Mouse (Mus musculus) hindbrain, embryonic 13.5 days (tissue): ENCODE data around the gene Rps21. TPM values are rescaled to one million over a fixed set of nuclear protein-coding genes. Genes with fewer than 3 reads are reported as not detected.

Experiments used
- ATAC-seq: fragments of 200-750 bp; cut with Nextera tagmentation; 2 replicates; pipeline ENCODE4 v1.8.0; 2017; ENCODE audit warnings: moderate TSS enrichment; ENCODE audit not compliant: low FRiP score
- H3K27ac ChIP-seq: fragments of 300-500 bp; sonication (generic); 2 replicates; pipeline ENCODE4 v1.5.1; 2015; ENCODE audit warnings: inconsistent platforms, mild to moderate bottlenecking, moderate library complexity
- H3K27me3 ChIP-seq: fragments of 300-500 bp; sonication (generic); 2 replicates; pipeline ENCODE4 v1.6.1; 2015; ENCODE audit warnings: mild to moderate bottlenecking, inconsistent platforms
- H3K36me3 ChIP-seq: fragments of 300-500 bp; sonication (generic); 2 replicates; pipeline ENCODE4 v1.6.1; 2015; ENCODE audit warnings: mild to moderate bottlenecking, inconsistent platforms
- H3K4me1 ChIP-seq: fragments of 300-500 bp; sonication (generic); replicated peaks from 2 replicates; pipeline ENCODE4 v1.6.1; 2015; ENCODE audit warnings: inconsistent platforms
- H3K4me2 ChIP-seq: fragments of 300-500 bp; sonication (generic); 2 replicates; pipeline ENCODE4 v1.6.1; 2015; ENCODE audit warnings: inconsistent platforms, mild to moderate bottlenecking, moderate library complexity
- H3K4me3 ChIP-seq: fragments of 300-500 bp; sonication (generic); 2 replicates; pipeline ENCODE4 v1.5.1; 2015; ENCODE audit warnings: mild to moderate bottlenecking, inconsistent platforms
- H3K9ac ChIP-seq: fragments of 300-500 bp; sonication (generic); 2 replicates; pipeline ENCODE4 v1.6.1; 2015; ENCODE audit warnings: mild to moderate bottlenecking, inconsistent platforms
- H3K9me3 ChIP-seq: fragments of 300-500 bp; sonication (generic); 2 replicates; pipeline ENCODE4 v1.6.1; 2016; ENCODE audit warnings: inconsistent platforms
- WGBS: fragments of 180-500 bp; shearing (Covaris S2); methylation state at CpG from one replicate; pipeline ENCODE4 v1.1.7; 2015; 5-methylcytosine and 5-hydroxymethylcytosine counted together
- microRNA-seq: library from miRNA; unstranded; fragments of <30 nt; microRNA quantifications from one replicate; pipeline ENCODE4, GENCODE M21; 2016
- polyA plus RNA-seq: library from polyadenylated mRNA; unstranded; fragments of >200 nt; fragmentation: Nextera tagmentation; extraction: Ambion mirVana; gene quantifications from 2 replicates; pipeline ENCODE4 v1.2.1, GENCODE M21; 2015

The Rps21 gene
- polyA plus RNA-seq, 1 experiment from 2014 or later, result 445 TPM

DNA sequence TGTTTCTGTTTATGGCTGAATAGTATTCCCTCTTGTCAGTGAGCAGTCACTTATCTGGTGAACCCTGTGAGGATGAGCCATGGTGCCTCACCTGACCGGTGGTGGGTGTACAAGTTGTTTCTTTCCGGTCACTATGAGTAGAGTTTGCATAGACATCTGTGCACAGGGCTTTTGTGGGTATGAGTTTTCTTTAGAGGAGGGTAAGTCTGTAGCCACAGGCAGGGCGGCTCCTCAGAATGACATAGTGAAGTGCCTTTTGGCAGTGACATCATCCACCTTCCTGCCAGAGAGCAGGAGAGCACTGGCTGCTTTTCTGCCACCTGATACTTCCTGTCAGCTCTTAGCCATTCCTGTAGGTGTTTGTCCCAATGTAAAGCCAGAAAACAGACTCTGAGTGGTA is 48.3 kb downstream of the Rps21 start:
- no peak for ATAC-seq
- Histone ChIP-seq H3K9ac (no peak overlapping the region), H3K4me1 (no peaks in the 10 kb centered on the region), H3K9me3 (no peaks in the 10 kb centered on the region), H3K27ac (no peak overlapping the region), H3K27me3 (no peaks in the 10 kb centered on the region), H3K4me2 (no peak overlapping the region), H3K4me3 (no peak overlapping the region), H3K36me3 (no peaks in the 10 kb centered on the region)
- WGBS, result 92% methylated on average over 3 of the region's 3 CpGs

DNA sequence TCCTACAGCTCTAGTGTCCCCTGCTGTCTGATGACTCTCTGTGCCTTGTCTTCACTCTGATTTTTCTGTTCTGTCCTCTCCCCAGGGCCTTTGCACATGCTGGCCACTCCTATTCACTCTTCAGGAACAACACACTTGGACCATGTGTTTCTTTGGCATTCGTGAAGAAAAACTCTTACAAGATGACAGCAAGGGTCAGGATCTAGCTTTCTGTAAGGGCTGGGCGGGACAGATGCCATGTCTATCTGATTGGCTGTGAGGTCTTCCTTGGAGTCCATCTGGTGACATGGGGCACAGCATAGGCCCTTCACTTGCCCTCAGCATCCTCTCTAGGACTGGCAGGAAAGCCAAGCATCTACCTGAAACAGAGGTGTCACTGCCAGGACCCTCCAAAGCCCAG is 48.8 kb downstream of the Rps21 start:
- Histone ChIP-seq H3K27me3 (no peaks in the 10 kb centered on the region), H3K4me3 (no peak overlapping the region), H3K4me2 (no peak overlapping the region), H3K9me3 (no peaks in the 10 kb centered on the region), H3K36me3 (no peaks in the 10 kb centered on the region), H3K9ac (no peak overlapping the region), H3K4me1 (no peaks in the 10 kb centered on the region), H3K27ac (no peak overlapping the region)
- ATAC-seq, result no peak
- WGBS, result 77% methylated on average over 2 of the region's 2 CpGs

DNA sequence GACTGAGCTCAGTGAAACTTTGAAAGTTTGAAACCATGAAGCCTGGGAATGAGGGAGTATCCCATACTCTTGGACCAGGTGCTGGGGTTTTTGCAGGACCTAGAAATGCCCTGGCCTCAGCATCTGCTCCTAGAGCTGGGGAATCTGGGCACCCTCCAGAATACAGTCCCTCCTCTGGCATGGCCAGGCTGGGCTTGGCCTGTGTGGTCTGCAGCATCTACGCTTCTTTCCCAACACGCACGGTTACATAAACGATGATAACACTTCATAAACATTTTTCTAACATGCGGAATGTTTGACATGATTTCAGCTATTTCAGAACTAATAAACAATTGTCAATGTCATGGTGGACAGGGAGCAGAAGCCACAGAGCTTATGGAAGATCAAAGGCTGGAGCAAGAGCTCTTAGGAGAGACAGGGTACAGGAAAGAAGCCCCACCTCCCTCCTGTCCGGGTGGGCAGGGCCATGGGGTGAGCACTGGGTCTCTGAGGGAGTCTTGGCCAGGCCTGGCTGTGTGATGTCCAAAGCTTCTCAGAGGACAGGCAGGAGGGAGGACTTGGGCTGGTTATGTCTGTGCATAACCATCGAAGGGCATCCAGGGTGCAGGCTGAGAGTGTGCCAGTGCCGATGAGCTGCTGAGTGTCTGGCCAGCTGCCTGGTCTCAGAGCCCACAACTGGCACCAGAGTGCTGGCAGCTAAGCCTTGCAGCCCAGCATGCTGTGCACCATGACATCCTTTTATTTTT is 49.4 kb downstream of the Rps21 start:
- Histone ChIP-seq H3K9ac (no peak overlapping the region), H3K27me3 (no peaks in the 10 kb centered on the region), H3K27ac (no peak overlapping the region), H3K4me3 (no peak overlapping the region), H3K4me2 (no peak overlapping the region), H3K9me3 (no peaks in the 10 kb centered on the region), H3K36me3 (no peaks in the 10 kb centered on the region), H3K4me1 (no peaks in the 10 kb centered on the region)
- 87% methylated on average over 8 of the region's 8 CpGs for WGBS
- no peak for ATAC-seq

DNA sequence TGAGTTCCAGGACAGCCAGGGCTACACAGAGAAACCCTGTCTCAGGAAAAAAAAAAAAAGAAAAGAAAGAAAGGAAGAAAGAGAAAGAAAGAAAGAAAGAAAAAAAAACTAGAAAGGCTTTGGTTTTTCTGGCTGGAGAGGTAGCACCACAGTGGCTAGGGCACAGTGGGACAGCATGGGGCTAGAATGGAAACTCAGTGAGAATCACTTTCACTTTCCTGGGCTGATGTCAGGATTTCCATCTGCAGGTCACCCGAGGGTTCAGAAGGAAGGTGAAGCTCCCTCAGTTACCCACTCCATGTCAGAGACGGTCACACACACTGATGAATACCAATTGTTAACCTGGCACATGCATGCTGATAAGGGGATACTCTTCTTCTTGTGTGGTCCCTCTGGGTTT is 50.5 kb downstream of the Rps21 start:
- H3K36me3 ChIP-seq, result no peaks in the 10 kb centered on the region
- 61% methylated on average over 2 of the region's 2 CpGs for WGBS

More for the DNA sequence above, 50.5 kb downstream of the Rps21 start:
- H3K27me3 ChIP-seq, result no peaks in the 10 kb centered on the region
- no peaks in the 10 kb centered on the region for H3K9me3 ChIP-seq
- ATAC-seq, result no peak
- H3K9ac ChIP-seq, result no peak overlapping the region
- H3K4me2 ChIP-seq, result no peak overlapping the region
- H3K4me1 ChIP-seq, result no peaks in the 10 kb centered on the region
- H3K27ac ChIP-seq, result no peak overlapping the region
- no peak overlapping the region for H3K4me3 ChIP-seq

Small RNA genes within 50 kb of the gene (microRNA-seq; reads per million reads assigned to microRNA genes)
- 0.70 reads per million for gene Mir3091

Other genes starting within 250 kb of the Rps21 start
- 22.5 and 23.4 TPM in 2 replicates for gene Lsm14b, start 232.4 kb upstream of the Rps21 start, polyA plus RNA-seq
- 665 and 670 TPM in 2 replicates for gene Psma7, start 214.9 kb upstream of the Rps21 start, polyA plus RNA-seq
- gene Ss18l1, start 214.9 kb upstream of the Rps21 start, polyA plus RNA-seq, result 52.7 TPM in 2 replicates
- 31.9 and 35.0 TPM in 2 replicates for gene Mtg2, start 186.8 kb upstream of the Rps21 start, polyA plus RNA-seq
- 3.1 TPM in 2 replicates for gene Hrh3, start 152.9 kb upstream of the Rps21 start, polyA plus RNA-seq
- 58.2 and 60.8 TPM in 2 replicates for gene Osbpl2, start 138.1 kb upstream of the Rps21 start, polyA plus RNA-seq
- 208 and 213 TPM in 2 replicates for gene Adrm1, start 85.9 kb upstream of the Rps21 start, polyA plus RNA-seq
- gene Lama5, start 31.5 kb upstream of the Rps21 start, polyA plus RNA-seq, result 1.9 and 2.1 TPM in 2 replicates
- gene Cables2, start 16.1 kb downstream of the Rps21 start, polyA plus RNA-seq, result 19.8 and 20.8 TPM in 2 replicates
- gene Rbbp8nl, start 32.5 kb downstream of the Rps21 start, polyA plus RNA-seq, result not detected in 2 replicates
- 0.05 TPM in 1 of 2 replicates, not detected in the other for gene Gata5, start 77.3 kb downstream of the Rps21 start, polyA plus RNA-seq
- gene Slco4a1, start 198.9 kb downstream of the Rps21 start, polyA plus RNA-seq, result 1.9 and 2.2 TPM in 2 replicates
- 0.82 and 1.2 TPM in 2 replicates for gene Ntsr1, start 242.6 kb downstream of the Rps21 start, polyA plus RNA-seq